Comparison of ENCODE assay signal across 7 mouse cellular contexts in the genomic region with DNA sequence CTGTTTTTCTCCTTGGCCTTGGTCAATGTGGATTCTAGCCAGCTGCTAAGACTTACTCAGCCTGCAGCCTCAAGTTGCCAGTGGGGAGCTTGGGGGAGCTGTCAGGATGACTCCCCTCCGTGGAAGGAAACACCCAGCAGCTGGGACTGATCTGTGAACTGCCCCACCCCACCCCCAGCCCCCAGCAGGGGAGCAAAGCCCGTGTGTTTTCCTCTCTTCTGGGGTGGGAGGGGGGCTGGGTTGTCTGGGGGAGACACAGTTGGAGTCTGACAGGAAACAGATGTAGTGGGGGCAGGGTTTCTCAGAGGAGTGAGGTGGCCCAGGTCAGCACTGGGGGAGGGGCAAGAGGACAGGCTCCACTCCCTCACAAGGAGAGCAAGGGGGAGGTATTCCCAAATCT. TPM values are rescaled to one million over a fixed set of nuclear protein-coding genes. Genes with fewer than 3 reads are reported as not detected.
DNase-seq lines count a peak whose midpoint lies in the region; ATAC-seq and TF ChIP-seq lines count a peak whose summit lies in the region.

No protein-coding gene starts in this region.

- no peak overlapping the region for H3K27ac ChIP-seq in ES-Bruce4 (ENCODE audit: insufficient read depth, low read length)
- H3K27ac ChIP-seq in heart, embryonic 10.5 days, result peak overlapping the region; percentile 80
- peak overlapping the region; percentile 58 for H3K27ac ChIP-seq in limb, embryonic 14.5 days (replicated peaks; ENCODE audit: low read depth, low read length)
- H3K27ac ChIP-seq in left cerebral cortex, adult 2 months, result no peak overlapping the region

- DNase-seq in CD4-positive, CD25-positive, alpha-beta regulatory T cell, adult 2 months (ENCODE audit: low read depth, low spot score), result peak; percentile 29
- DNase-seq in heart, embryonic 10.5 days (ENCODE audit: low spot score), result no peak
- no peak for DNase-seq in limb, embryonic 14.5 days (ENCODE audit: low spot score)
- peak; percentile 87 for DNase-seq in thymus, postnatal 14 days
- DNase-seq in left cerebral cortex, adult 2 months (ENCODE audit: extremely low spot score in 1 of 2, low spot score in 2 of 2), result no peak
- no peak for DNase-seq in cerebellum, adult 9-11 months

- TF ChIP-seq EP300 in ES-Bruce4 (IDR thresholded peaks at IDR 0.05; ENCODE audit: insufficient read depth, low read depth, low read length), result 0 out of 2 replicates have a peak, but pooled peaks have one; percentile 69

- ATAC-seq in limb, embryonic 14.5 days (ENCODE audit: low FRiP score, low read depth), result peak; percentile 59; the same call in 1 of the 2 replicates

- no peak overlapping the region for H3K9ac ChIP-seq in ES-Bruce4 (ENCODE audit: low read depth, poor library complexity, severe bottlenecking)
- H3K9ac ChIP-seq in limb, embryonic 14.5 days (ENCODE audit: low read depth, low read length, severe bottlenecking), result no peak overlapping the region

- TF ChIP-seq POLR2A in ES-Bruce4 (IDR thresholded peaks at IDR 0.05; ENCODE audit: insufficient read depth, low read length), result no peak
- TF ChIP-seq POLR2A in limb, embryonic 14.5 days (IDR thresholded peaks at IDR 0.05; ENCODE audit: borderline replicate concordance, extremely low read depth, insufficient read depth, insufficient read length), result no peak

- TF ChIP-seq CTCF in ES-Bruce4 (IDR thresholded peaks at IDR 0.05; ENCODE audit: low read depth, low read length), result no peak
- no peak for TF ChIP-seq CTCF in left cerebral cortex, adult 2 months (IDR thresholded peaks at IDR 0.05)

- no peaks in the 10 kb centered on the region for H3K36me3 ChIP-seq in ES-Bruce4 (ENCODE audit: control insufficient read depth, insufficient read depth, low read length, poor library complexity, severe bottlenecking)
- H3K36me3 ChIP-seq in heart, embryonic 10.5 days, result peaks cover 41% of the 10 kb centered on the region
- peaks cover 66% of the 10 kb centered on the region for H3K36me3 ChIP-seq in limb, embryonic 14.5 days (ENCODE audit: control insufficient read depth, insufficient read depth, low read length)

- H3K4me3 ChIP-seq in ES-Bruce4 (ENCODE audit: low read depth, low read length), result no peak overlapping the region
- 0 out of 2 replicates have a peak overlapping the region, but pooled peaks have one; percentile 6 for H3K4me3 ChIP-seq in heart, embryonic 10.5 days
- H3K4me3 ChIP-seq in limb, embryonic 14.5 days (replicated peaks; ENCODE audit: low read length), result no peak overlapping the region
- no peak overlapping the region for H3K4me3 ChIP-seq in left cerebral cortex, adult 2 months

- 0% methylated on average over 2 of the region's 2 CpGs for WGBS in heart, embryonic 10.5 days
- WGBS in limb, embryonic 14.5 days, result 2% methylated on average over 2 of the region's 2 CpGs

- intact Hi-C loops in left cerebral cortex, adult 2 months (cut with DNase I), result no loop called here

- H3K4me1 ChIP-seq in ES-Bruce4 (ENCODE audit: control insufficient read depth, insufficient read depth, low read length), result peaks cover 3% of the 10 kb centered on the region
- H3K4me1 ChIP-seq in heart, embryonic 10.5 days, result peaks cover 40% of the 10 kb centered on the region
- peaks cover 16% of the 10 kb centered on the region for H3K4me1 ChIP-seq in limb, embryonic 14.5 days (ENCODE audit: control insufficient read depth, insufficient read depth, low read length)

- no peaks in the 10 kb centered on the region for H3K9me3 ChIP-seq in ES-Bruce4 (replicated peaks; ENCODE audit: control insufficient read depth, insufficient read depth, low read length, poor library complexity, severe bottlenecking)
- H3K9me3 ChIP-seq in heart, embryonic 10.5 days, result no peaks in the 10 kb centered on the region
- no peaks in the 10 kb centered on the region for H3K9me3 ChIP-seq in limb, embryonic 14.5 days (ENCODE audit: control insufficient read depth, low read length)

- no peak overlapping the region for H3K4me2 ChIP-seq in limb, embryonic 14.5 days (replicated peaks; ENCODE audit: low read depth, low read length, severe bottlenecking)

- H3K27me3 ChIP-seq in ES-Bruce4 (ENCODE audit: control insufficient read depth, insufficient read depth, low read length, poor library complexity, severe bottlenecking), result no peaks in the 10 kb centered on the region
- H3K27me3 ChIP-seq in heart, embryonic 10.5 days (ENCODE audit: insufficient read depth, poor library complexity, severe bottlenecking), result 0 out of 2 replicates have a peak, but pooled peaks cover 6% of the 10 kb centered on the region
- no peaks in the 10 kb centered on the region for H3K27me3 ChIP-seq in limb, embryonic 14.5 days (ENCODE audit: control insufficient read depth, insufficient read depth, low read length)

RNA-seq across cellular contexts. Expression of a gene that starts 24.5 kb away (rescaled TPM):
- 41.1 and 42.2 TPM in 2 replicates for polyA plus RNA-seq in ES-Bruce4 (2011; ENCODE audit: insufficient read depth, insufficient read length, low read depth, missing spikeins)
- polyA plus RNA-seq in heart, embryonic 10.5 days (2016; fragmentation: Nextera tagmentation; extraction: Ambion mirVana), result 65.7 and 104 TPM in 2 replicates
- polyA plus RNA-seq in limb, embryonic 14.5 days (2012; rRNA removed), result 67.1 and 79.9 TPM in 2 replicates
- 27.3 and 28.9 TPM in 2 replicates for polyA plus RNA-seq in limb, embryonic 14.5 days (2014; fragmentation: Nextera tagmentation; extraction: Ambion mirVana)
- total RNA-seq in left cerebral cortex, adult 2 months (2021), result 10 to 100 TPM; 24.0 to 24.3 TPM

RNA-seq across cellular contexts. Expression of a gene that starts 50.4 kb away (rescaled TPM):
- polyA plus RNA-seq in ES-Bruce4 (2011; ENCODE audit: insufficient read depth, insufficient read length, low read depth, missing spikeins), result 9.0 and 9.5 TPM in 2 replicates
- 15.2 and 16.9 TPM in 2 replicates for polyA plus RNA-seq in heart, embryonic 10.5 days (2016; fragmentation: Nextera tagmentation; extraction: Ambion mirVana)
- polyA plus RNA-seq in limb, embryonic 14.5 days (2012; rRNA removed), result 52.7 and 58.0 TPM in 2 replicates
- polyA plus RNA-seq in limb, embryonic 14.5 days (2014; fragmentation: Nextera tagmentation; extraction: Ambion mirVana), result 45.1 and 49.3 TPM in 2 replicates
- 10 to 100 TPM; 47.0 TPM for total RNA-seq in left cerebral cortex, adult 2 months (2021)

Comparison
In these comparisons a context has a peak if more than half of its experiments do, and no peak if none do; other contexts are left out.
1. DNase-seq: peak in CD4-positive, CD25-positive, alpha-beta regulatory T cell, adult 2 months (single experiment) and thymus, postnatal 14 days (single experiment); none in heart, embryonic 10.5 days (single experiment), limb, embryonic 14.5 days (single experiment), left cerebral cortex, adult 2 months (0 of 2) and cerebellum, adult 9-11 months (single experiment).
2. H3K27ac ChIP-seq: peak in heart, embryonic 10.5 days (single experiment) and limb, embryonic 14.5 days (single experiment); none in ES-Bruce4 (single experiment) and left cerebral cortex, adult 2 months (single experiment).